Mouse (Mus musculus) small intestine, adult 2 months (tissue): ENCODE measurements around the gene Ptpre.

ENCODE experiments used
- CTCF ChIP-seq: fragments of 200-500 bp; IDR thresholded peaks from 2 replicates; pipeline ENCODE4 v1.5.1; 2012; ENCODE audit warnings: low read depth, mild to moderate bottlenecking, control low read depth, inconsistent platforms, low read length, moderate library complexity, mixed read lengths; ENCODE audit not compliant: insufficient replicate concordance, insufficient read length; ENCODE audit errors: extremely low read depth
- POLR2A ChIP-seq: fragments of 200-500 bp; IDR thresholded peaks from 2 replicates; pipeline ENCODE4 v1.6.1; 2012; ENCODE audit warnings: low read depth, mild to moderate bottlenecking, control low read depth, inconsistent platforms, low read length, moderate library complexity

- TF ChIP-seq CTCF: no peak
- no peak for TF ChIP-seq POLR2A
Measured at GRCm38 (mm10) chr7:135617776-135618175, 80.5 kb downstream of the Ptpre start.
